In the genomic region with DNA sequence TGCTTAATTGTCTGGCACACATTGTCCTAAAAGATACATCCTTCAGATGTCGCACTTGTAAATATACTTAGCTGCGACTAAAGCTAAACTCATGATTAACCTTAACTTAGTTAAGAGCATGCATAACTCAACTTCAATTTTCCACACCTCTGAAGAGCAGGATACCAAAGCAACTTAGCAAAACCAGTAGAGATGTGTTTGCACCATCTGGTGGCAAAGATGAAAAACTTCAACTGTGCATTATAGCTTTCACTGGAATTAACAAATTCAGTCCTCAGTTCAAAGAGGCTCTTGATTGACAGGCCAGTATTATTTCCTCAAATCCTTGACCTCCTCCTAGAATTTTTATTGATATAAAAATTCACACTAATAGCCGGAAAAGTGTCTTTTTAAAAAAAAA, we compare ENCODE assay signal across 12 mouse cellular contexts. TPM values are rescaled to one million over a fixed set of nuclear protein-coding genes. Genes with fewer than 3 reads are reported as not detected.
DNase-seq lines count a peak whose midpoint lies in the region; ATAC-seq and TF ChIP-seq lines count a peak whose summit lies in the region.
"Had no signal": no experiment of that assay in that cellular context is flagged by ENCODE, and none has a peak within 500 bp of the region (broad histone marks: within the 10 kb centered on the region; RNA-seq: fewer than 3 reads in every experiment).

No protein-coding gene starts in this region.

- H3K9me3 ChIP-seq in lung, postnatal 0 days (ENCODE audit: low read length), result no peaks in the 10 kb centered on the region
- H3K9me3 ChIP-seq in embryonic facial prominence, embryonic 14.5 days (ENCODE audit: control insufficient read depth, low read length), result no peaks in the 10 kb centered on the region
- H3K9me3 ChIP-seq in neural tube, embryonic 15.5 days (replicated peaks), result no peaks in the 10 kb centered on the region
- H3K9me3 ChIP-seq in heart, embryonic 10.5 days, result no peaks in the 10 kb centered on the region
- H3K9me3 ChIP-seq: heart, embryonic 12.5 days had no signal

- no peak overlapping the region for H3K27ac ChIP-seq in lung, postnatal 0 days (ENCODE audit: low read length)
- H3K27ac ChIP-seq in embryonic facial prominence, embryonic 14.5 days (replicated peaks; ENCODE audit: low read depth, low read length), result no peak overlapping the region
- no peak overlapping the region for H3K27ac ChIP-seq in neural tube, embryonic 15.5 days (replicated peaks)
- H3K27ac ChIP-seq in heart, embryonic 10.5 days, result no peak overlapping the region
- H3K27ac ChIP-seq: macrophage had no signal

- ATAC-seq in lung, postnatal 0 days, result no peak
- ATAC-seq in embryonic facial prominence, embryonic 14.5 days (ENCODE audit: low read depth), result no peak
- ATAC-seq in neural tube, embryonic 15.5 days (ENCODE audit: low FRiP score), result peak; percentile 55; the same call in 1 of the 2 replicates

- TF ChIP-seq CTCF in lung, postnatal 0 days (IDR thresholded peaks at IDR 0.05), result peak; percentile 49

- no peaks in the 10 kb centered on the region for H3K4me1 ChIP-seq in lung, postnatal 0 days (ENCODE audit: insufficient read depth, low read depth, low read length)
- no peaks in the 10 kb centered on the region for H3K4me1 ChIP-seq in embryonic facial prominence, embryonic 14.5 days (ENCODE audit: control insufficient read depth, insufficient read depth, low read length)
- H3K4me1 ChIP-seq in neural tube, embryonic 15.5 days, result no peaks in the 10 kb centered on the region
- no peaks in the 10 kb centered on the region for H3K4me1 ChIP-seq in heart, embryonic 10.5 days
- H3K4me1 ChIP-seq: heart, embryonic 12.5 days had no signal

- H3K4me3 ChIP-seq in lung, postnatal 0 days (ENCODE audit: low read depth, low read length), result no peak overlapping the region
- no peak overlapping the region for H3K4me3 ChIP-seq in embryonic facial prominence, embryonic 14.5 days (ENCODE audit: low read depth, low read length)
- no peak overlapping the region for H3K4me3 ChIP-seq in neural tube, embryonic 15.5 days (replicated peaks)
- H3K4me3 ChIP-seq in heart, embryonic 10.5 days, result no peak overlapping the region
- H3K4me3 ChIP-seq: heart, embryonic 12.5 days had no signal

- no peak for TF ChIP-seq EP300 in lung, postnatal 0 days (IDR thresholded peaks at IDR 0.05)

- no peaks in the 10 kb centered on the region for H3K27me3 ChIP-seq in lung, postnatal 0 days (replicated peaks; ENCODE audit: insufficient read depth, low read length)
- H3K27me3 ChIP-seq in embryonic facial prominence, embryonic 14.5 days (replicated peaks; ENCODE audit: control insufficient read depth, insufficient read depth, low read length), result no peaks in the 10 kb centered on the region
- no peaks in the 10 kb centered on the region for H3K27me3 ChIP-seq in neural tube, embryonic 15.5 days (replicated peaks)
- H3K27me3 ChIP-seq in heart, embryonic 10.5 days (ENCODE audit: insufficient read depth, poor library complexity, severe bottlenecking), result no peaks in the 10 kb centered on the region
- H3K27me3 ChIP-seq: heart, embryonic 12.5 days had no signal

- peak; percentile 26 to 60 for DNase-seq in cerebellum, postnatal 14 days
- no peak for DNase-seq in cerebellum, postnatal 36 days
- peak; percentile 15 for DNase-seq in lung, postnatal 0 days (ENCODE audit: low spot score)
- no peak for DNase-seq in lung, postnatal 25 days (ENCODE audit: low spot score)
- DNase-seq in embryonic facial prominence, embryonic 14.5 days (ENCODE audit: low spot score), result peak; percentile 26
- DNase-seq in thymus, adult 18-20 months, result no peak
- DNase-seq in heart, embryonic 10.5 days (ENCODE audit: low spot score), result no peak

- WGBS in lung, postnatal 0 days, result 67% methylated on average over 3 of the region's 3 CpGs
- WGBS in embryonic facial prominence, embryonic 14.5 days, result 73% methylated on average over 3 of the region's 3 CpGs
- 81% methylated on average over 3 of the region's 3 CpGs for WGBS in neural tube, embryonic 15.5 days
- WGBS in heart, embryonic 10.5 days, result 66% methylated on average over 3 of the region's 3 CpGs

- H3K36me3 ChIP-seq in lung, postnatal 0 days (ENCODE audit: insufficient read depth, low read length), result no peaks in the 10 kb centered on the region
- no peaks in the 10 kb centered on the region for H3K36me3 ChIP-seq in embryonic facial prominence, embryonic 14.5 days (ENCODE audit: control insufficient read depth, insufficient read depth, low read length)
- H3K36me3 ChIP-seq in neural tube, embryonic 15.5 days, result no peaks in the 10 kb centered on the region
- no peaks in the 10 kb centered on the region for H3K36me3 ChIP-seq in heart, embryonic 10.5 days
- H3K36me3 ChIP-seq: heart, embryonic 12.5 days had no signal

- no peak overlapping the region for H3K4me2 ChIP-seq in lung, postnatal 0 days (replicated peaks; ENCODE audit: low read depth, low read length)
- H3K4me2 ChIP-seq in embryonic facial prominence, embryonic 14.5 days (ENCODE audit: low read depth, low read length), result no peak overlapping the region
- H3K4me2 ChIP-seq in neural tube, embryonic 15.5 days, result no peak overlapping the region
- H3K4me2 ChIP-seq: heart, embryonic 12.5 days had no signal

- H3K9ac ChIP-seq in lung, postnatal 0 days (replicated peaks; ENCODE audit: low read depth), result no peak overlapping the region
- no peak overlapping the region for H3K9ac ChIP-seq in embryonic facial prominence, embryonic 14.5 days (ENCODE audit: low read depth, low read length)
- no peak overlapping the region for H3K9ac ChIP-seq in neural tube, embryonic 15.5 days (replicated peaks)
- H3K9ac ChIP-seq: heart, embryonic 12.5 days had no signal

RNA-seq across cellular contexts. Expression of a gene that starts 39.7 kb away (rescaled TPM):
- not detected in 2 replicates for polyA plus RNA-seq in lung, postnatal 0 days (2015; fragmentation: Nextera tagmentation; extraction: Ambion mirVana)
- 0.17 and 0.47 TPM in 2 replicates for polyA plus RNA-seq in embryonic facial prominence, embryonic 14.5 days (2014; fragmentation: Nextera tagmentation; extraction: Ambion mirVana)
- polyA plus RNA-seq in neural tube, embryonic 15.5 days (2015; fragmentation: Nextera tagmentation; extraction: Ambion mirVana), result not detected in 2 replicates
- polyA plus RNA-seq in heart, embryonic 10.5 days (2016; fragmentation: Nextera tagmentation; extraction: Ambion mirVana), result not detected in 2 replicates
- polyA plus RNA-seq: heart, embryonic 12.5 days; kidney, embryonic 14.5 days; macrophage; testis, adult 2 months had no signal

Comparison
In these comparisons a context has a peak if more than half of its experiments do, and no peak if none do; other contexts are left out.
1. DNase-seq: peak in cerebellum, postnatal 14 days (2 of 2), lung, postnatal 0 days (single experiment) and embryonic facial prominence, embryonic 14.5 days (single experiment); none in cerebellum, postnatal 36 days (0 of 2), lung, postnatal 25 days (single experiment), thymus, adult 18-20 months (0 of 2) and heart, embryonic 10.5 days (single experiment).